Comparison of ENCODE assay signal across 8 mouse cellular contexts in the genomic region with DNA sequence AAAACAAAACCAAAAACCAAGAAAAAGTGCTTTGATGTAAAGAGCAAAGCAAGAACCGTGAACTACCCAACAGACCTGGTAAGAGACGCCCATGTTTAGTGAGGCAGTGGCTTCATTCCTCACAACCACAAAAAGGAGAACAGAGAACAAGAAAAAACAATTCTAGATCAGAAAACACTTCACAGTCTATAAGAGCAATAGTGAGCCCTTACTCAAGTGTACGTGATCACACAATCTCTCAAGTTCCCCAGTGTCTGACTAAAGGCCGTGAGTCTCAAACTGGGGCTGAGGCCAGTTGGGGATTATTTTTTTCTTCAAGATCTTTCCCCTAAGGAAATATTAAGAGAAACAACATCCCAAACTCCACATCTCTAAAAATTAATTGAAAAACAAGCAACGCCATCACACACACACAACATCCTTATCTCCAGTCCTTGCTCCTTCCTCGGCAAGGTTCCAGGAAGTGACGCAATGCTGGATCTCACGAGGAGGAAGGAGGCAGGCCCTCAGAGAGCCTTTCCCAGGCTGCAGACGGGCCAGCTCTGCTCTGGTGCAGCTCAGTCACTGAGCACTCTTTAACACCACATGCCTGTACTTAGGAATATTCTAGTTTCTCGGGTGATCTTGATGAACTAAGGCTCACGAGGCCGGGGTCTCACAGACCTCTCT. TPM values are rescaled to one million over a fixed set of nuclear protein-coding genes. Genes with fewer than 3 reads are reported as not detected.
DNase-seq lines count a peak whose midpoint lies in the region; ATAC-seq and TF ChIP-seq lines count a peak whose summit lies in the region.

No protein-coding gene starts in this region.

- H3K4me3 ChIP-seq in left cerebral cortex, adult 2 months = no peak overlapping the region
- H3K4me3 ChIP-seq in neural tube, embryonic 15.5 days (replicated peaks) = no peak overlapping the region
- H3K4me3 ChIP-seq in thymus, adult 2 months (ENCODE audit: control insufficient read depth, insufficient read depth, low read length) = no peak overlapping the region

- H3K4me1 ChIP-seq in neural tube, embryonic 15.5 days = peaks cover 15% of the 10 kb centered on the region
- H3K4me1 ChIP-seq in thymus, adult 2 months (replicated peaks; ENCODE audit: control insufficient read depth, insufficient read depth, low read length) = peaks cover 22% of the 10 kb centered on the region

- no peak for TF ChIP-seq POLR2A in thymus, adult 2 months (IDR thresholded peaks at IDR 0.05; ENCODE audit: control insufficient read depth, extremely low read depth, insufficient read depth, low read length, poor library complexity)

- DNase-seq in left cerebral cortex, adult 2 months (ENCODE audit: extremely low spot score in 1 of 2, low spot score in 2 of 2) = no peak
- no peak for DNase-seq in left cerebral cortex, postnatal 4 days
- DNase-seq in lung, adult 18-20 months = peak; percentile 96 to 97
- DNase-seq in spleen, postnatal 14 days (ENCODE audit: low spot score in 2 of 2) = peak; percentile 18 to 49
- DNase-seq in thymus, adult 2 months = no peak

- TF ChIP-seq CTCF in left cerebral cortex, adult 2 months (IDR thresholded peaks at IDR 0.05) = no peak
- TF ChIP-seq CTCF in thymus, adult 2 months (IDR thresholded peaks at IDR 0.05; ENCODE audit: borderline replicate concordance, control insufficient read depth, extremely low read depth, insufficient read depth, low read length, poor library complexity) = no peak

- no peaks in the 10 kb centered on the region for H3K36me3 ChIP-seq in neural tube, embryonic 15.5 days
- no peaks in the 10 kb centered on the region for H3K36me3 ChIP-seq in thymus, adult 2 months (ENCODE audit: control insufficient read depth, insufficient read depth, low read length)

- no peak overlapping the region for H3K9ac ChIP-seq in neural tube, embryonic 15.5 days (replicated peaks)

- no peak overlapping the region for H3K4me2 ChIP-seq in neural tube, embryonic 15.5 days

- WGBS in neural tube, embryonic 15.5 days = 83% methylated on average over 12 of the region's 12 CpGs
- 41% methylated on average over 12 of the region's 12 CpGs for WGBS in thymus, adult 2 months

- no peaks in the 10 kb centered on the region for H3K9me3 ChIP-seq in neural tube, embryonic 15.5 days (replicated peaks)

- ATAC-seq in erythroblast, adult 5-6 weeks (replicated peaks; ENCODE audit: low FRiP score, poor library complexity, severe bottlenecking) = peak; percentile 94
- peak; percentile 86 to 88 for ATAC-seq in hematopoietic stem cell, adult 5-6 weeks (replicated peaks in 1 of 2; ENCODE audit: insufficient read depth in 1 of 2, low FRiP score in 2 of 2, low TSS enrichment in 1 of 2, low read depth in 1 of 2, poor library complexity in 2 of 2, severe bottlenecking in 2 of 2)
- no peak for ATAC-seq in neural tube, embryonic 15.5 days (ENCODE audit: low FRiP score)

- peak overlapping the region; percentile 24; the same call in 1 of the 2 replicates for H3K27ac ChIP-seq in left cerebral cortex, adult 2 months
- H3K27ac ChIP-seq in neural tube, embryonic 15.5 days (replicated peaks) = no peak overlapping the region
- no peak overlapping the region for H3K27ac ChIP-seq in thymus, adult 2 months (ENCODE audit: control insufficient read depth, insufficient read depth, low read length)

- intact Hi-C loops in left cerebral cortex, adult 2 months (cut with DNase I) = no loop called here
- intact Hi-C loops in left cerebral cortex, postnatal 4 days (cut with DNase I) = no loop called here

- no peaks in the 10 kb centered on the region for H3K27me3 ChIP-seq in neural tube, embryonic 15.5 days (replicated peaks)
- H3K27me3 ChIP-seq in thymus, adult 2 months (ENCODE audit: control insufficient read depth, insufficient read depth, low read length) = no peaks in the 10 kb centered on the region

RNA-seq across cellular contexts. Expression of a gene that starts 12.4 kb away (rescaled TPM):
- total RNA-seq in left cerebral cortex, adult 2 months (2021) = 10 to 100 TPM; 43.6 to 62.5 TPM
- 10 to 100 TPM; 85.0 to 96.1 TPM for total RNA-seq in left cerebral cortex, postnatal 4 days (2021)
- total RNA-seq in erythroblast, adult 5-6 weeks (2015; ENCODE audit: low replicate concordance) = 17.6 and 20.4 TPM in 2 replicates
- 17.0 and 18.7 TPM in 2 replicates for total RNA-seq in erythroblast, adult 5-6 weeks (2017; ENCODE audit: low replicate concordance)
- total RNA-seq in hematopoietic stem cell, adult 5-6 weeks (2017) = 103 and 104 TPM in 2 replicates
- polyA plus RNA-seq in neural tube, embryonic 15.5 days (2015; fragmentation: Nextera tagmentation; extraction: Ambion mirVana) = 68.1 and 77.0 TPM in 2 replicates
- polyA plus RNA-seq in thymus, adult 2 months (2012; rRNA removed) = 30.6 and 32.0 TPM in 2 replicates

Comparison
In these comparisons a context has a peak if more than half of its experiments do, and no peak if none do; other contexts are left out.
1. DNase-seq: peak in lung, adult 18-20 months (2 of 2) and spleen, postnatal 14 days (2 of 2); none in left cerebral cortex, adult 2 months (0 of 2), left cerebral cortex, postnatal 4 days (single experiment) and thymus, adult 2 months (single experiment).